Mouse (Mus musculus): ENCODE data around the gene Cox15.

Gene Cox15

DNA sequence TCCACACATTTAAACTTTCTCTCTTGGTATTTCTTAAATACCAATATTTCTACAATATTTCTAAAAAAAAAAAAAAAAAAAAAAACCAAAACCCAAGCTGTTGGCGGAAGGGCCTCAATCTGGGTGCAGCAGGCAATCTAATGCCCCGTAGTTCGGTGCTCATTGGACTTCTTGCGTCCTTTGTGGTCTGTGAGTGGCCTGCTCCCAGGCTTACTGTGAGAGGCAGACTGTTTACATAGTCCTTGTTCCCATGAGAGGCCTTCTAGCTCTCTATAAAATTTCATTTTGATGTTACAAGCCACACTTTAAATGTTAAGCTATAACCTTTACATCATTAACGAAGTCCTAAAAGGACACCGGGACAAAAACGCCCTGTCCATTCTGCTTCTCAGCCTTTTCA, 44.6 kb downstream of the Cox15 start:
- DNase-seq (ENCODE audit: inconsistent ontology term) = no peak

- no peak for DNase-seq (ENCODE audit: inconsistent ontology term)
Observed at GRCm38 (mm10) chr19:43704787-43705497, 47.9 kb downstream of the Cox15 start.

DNA sequence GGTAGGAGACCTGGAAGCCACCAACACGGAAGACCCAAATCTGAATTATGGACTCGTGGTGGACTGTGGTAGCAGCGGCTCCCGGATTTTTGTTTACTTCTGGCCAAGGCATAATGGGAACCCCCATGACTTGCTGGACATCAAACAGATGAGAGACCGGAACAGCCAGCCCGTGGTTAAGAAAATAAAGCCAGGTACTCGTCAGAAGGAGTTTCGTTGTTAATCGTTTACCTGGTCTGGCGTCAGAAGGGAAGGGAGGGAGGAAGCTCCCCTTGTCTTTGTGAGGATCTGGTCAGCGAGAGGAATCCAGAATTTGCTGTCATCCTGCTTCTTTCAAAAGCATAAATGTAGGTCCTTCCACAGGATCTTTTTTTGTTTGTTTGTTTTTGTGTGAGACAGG, 48.6 kb downstream of the Cox15 start:
- DNase-seq (ENCODE audit: inconsistent ontology term) = no peak

GRCm38 (mm10) chr19:43699763-43700155, 53.0 kb downstream of the Cox15 start:
- no peak for DNase-seq (ENCODE audit: inconsistent ontology term)

- no peak for DNase-seq (ENCODE audit: inconsistent ontology term)
Observed at GRCm38 (mm10) chr19:43699021-43699762, 53.6 kb downstream of the Cox15 start.

DNA sequence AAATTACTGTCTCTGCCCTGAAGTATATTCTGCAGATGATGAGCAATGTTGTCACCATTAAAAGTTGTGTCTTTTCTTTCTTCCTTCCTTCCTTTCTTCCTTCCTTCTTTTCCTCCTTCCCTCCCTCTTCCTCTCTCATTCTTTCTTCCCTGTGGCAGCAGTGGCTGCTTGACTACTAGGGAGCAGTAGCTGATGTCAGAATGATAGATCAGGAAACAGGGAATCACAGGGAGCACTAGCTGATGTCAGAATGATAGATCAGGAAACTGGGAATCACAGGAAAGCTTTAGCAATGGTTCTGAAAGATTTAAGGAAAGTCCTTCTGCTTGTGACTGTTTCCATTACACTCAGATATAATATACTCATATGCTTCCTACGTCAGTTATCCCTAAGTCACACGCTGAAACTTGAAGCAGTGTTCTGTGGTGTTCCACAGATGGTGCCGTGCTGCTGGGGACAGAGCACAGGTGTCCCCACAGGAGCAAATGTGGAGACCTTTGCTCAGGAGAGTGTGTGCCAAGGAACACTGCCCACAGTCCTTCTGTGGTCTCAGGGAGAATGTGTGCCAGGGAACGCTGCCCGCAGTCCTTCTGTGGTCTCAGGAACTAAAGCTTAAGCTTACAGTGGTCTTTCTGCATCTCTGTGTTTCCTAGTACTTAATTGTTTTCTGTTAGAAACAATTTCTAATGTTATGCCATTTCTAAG, 55.0 kb downstream of the Cox15 start:
- DNase-seq (ENCODE audit: inconsistent ontology term) = no peak

GRCm38 (mm10) chr19:43695514-43695964, 57.3 kb downstream of the Cox15 start:
- no peak for DNase-seq (ENCODE audit: inconsistent ontology term)

GRCm38 (mm10) chr19:43692815-43693214, 60.0 kb downstream of the Cox15 start:
- no peak for DNase-seq (ENCODE audit: inconsistent ontology term)

GRCm38 (mm10) chr19:43689419-43690246, 63.2 kb downstream of the Cox15 start, which contains the start of gene Entpd7:
Gene Entpd7, plus strand, starts transcription at chr19:43689672.
- peak; percentile 99 for DNase-seq (ENCODE audit: inconsistent ontology term)
